Mouse (Mus musculus) spleen, adult 2 months (tissue): Measurements from ENCODE around the gene Spata2.
A peak's percentile ranks its signal among the peaks of the same experiment; 100 is the strongest.

Source experiments
- CTCF ChIP-seq: fragments of 200-500 bp; IDR thresholded peaks from 2 replicates; pipeline ENCODE4 v1.5.1; 2011; ENCODE audit warnings: mild to moderate bottlenecking, inconsistent platforms; ENCODE audit not compliant: insufficient read depth, insufficient read length, insufficient replicate concordance; ENCODE audit errors: extremely low read depth
- POLR2A ChIP-seq: fragments of 200-500 bp; IDR thresholded peaks from 2 replicates; pipeline ENCODE4 v1.6.1; 2011; ENCODE audit warnings: low read depth, low read length, inconsistent platforms

GRCm38 (mm10) chr2:167505127-167505526 is 12.4 kb upstream of the Spata2 start:
- TF ChIP-seq CTCF (no peak), POLR2A (peak; percentile 12; the same call in 1 of the 2 replicates)
